Mouse (Mus musculus) liver, postnatal 0 days (tissue): ENCODE results near the gene Gm20388.

Experiments used
- CTCF ChIP-seq: sonication (generic); IDR thresholded peaks from 2 replicates; pipeline ENCODE4 v1.5.1; 2016; ENCODE audit warnings: antibody characterized with exemption, low read depth
- EP300 ChIP-seq: IDR thresholded peaks from 2 replicates; pipeline ENCODE4 v1.6.1; 2016; ENCODE audit warnings: antibody characterized with exemption, low read depth, mild to moderate bottlenecking

DNA sequence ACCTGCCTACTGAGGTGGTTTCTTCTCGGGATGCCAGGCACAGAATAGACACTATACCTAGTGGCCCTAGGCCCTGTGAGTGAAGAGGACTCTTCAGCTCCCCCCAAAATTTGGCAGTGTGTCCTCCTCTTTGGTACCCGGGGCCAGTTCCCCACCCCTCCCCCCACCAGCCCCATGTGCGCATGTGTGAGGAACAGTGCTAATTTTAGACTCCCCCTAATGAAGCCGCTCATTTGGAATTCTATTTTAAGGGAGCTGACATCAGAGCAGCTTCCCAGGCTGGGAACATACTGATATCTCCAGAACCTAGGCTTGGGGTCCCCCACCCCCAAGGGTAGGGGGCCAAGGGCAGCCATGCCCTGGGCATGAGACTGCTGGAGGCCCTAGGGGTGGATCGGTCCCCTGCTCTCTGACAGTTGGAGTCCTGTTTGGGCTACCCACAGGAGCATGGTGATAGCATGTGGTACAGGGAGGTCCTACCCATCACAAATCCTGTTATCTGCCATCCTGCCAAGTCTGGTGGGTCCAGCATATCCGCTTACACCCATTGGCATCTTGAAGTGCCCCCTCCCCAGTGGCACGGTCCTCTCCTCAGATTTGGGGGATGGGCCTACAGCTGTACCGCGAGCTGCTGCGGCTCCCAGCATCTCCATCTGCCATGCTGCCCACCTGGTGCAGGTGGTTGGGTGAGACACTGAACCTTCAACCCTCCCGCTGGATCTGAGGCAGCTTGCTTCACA lies 640.5 kb downstream of the Gm20388 start:
- TF ChIP-seq EP300 (no peak), CTCF (no peak)
